Mouse (Mus musculus): Measurements from ENCODE around the gene Nrde2. TPM values are rescaled to one million over a fixed set of nuclear protein-coding genes. Genes with fewer than 3 reads are reported as not detected.
"Not testable (repeated sequence)": the region's sequence is repeated elsewhere in the genome, so short reads cannot be mapped to it uniquely, and the experiment has no call there.

Nrde2 gene
- polyA plus RNA-seq, 1 experiment from 2014 or later: 4.4 TPM

DNA sequence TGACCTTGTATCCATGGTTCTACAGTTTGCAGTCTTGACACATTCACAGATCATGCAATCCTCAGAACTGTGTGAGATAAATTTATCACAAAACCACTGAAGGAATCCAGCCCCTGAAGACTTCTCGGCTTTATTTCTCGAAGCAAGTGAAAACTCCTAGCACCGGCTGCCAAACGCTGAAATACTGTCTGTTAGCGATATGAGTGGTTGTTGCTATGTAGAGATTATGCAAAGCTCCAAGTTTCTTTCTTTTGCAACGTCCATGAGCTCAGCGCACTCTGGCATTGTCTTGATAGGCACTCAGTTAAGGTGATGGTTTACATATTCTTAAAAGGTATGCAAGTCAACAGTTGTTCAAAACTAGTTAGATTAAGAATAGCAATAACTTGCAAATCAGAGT lies 26.4 kb upstream of the Nrde2 start:
- Histone ChIP-seq H3K4me3 (ENCODE audit: low read depth, low read length) (no peak overlapping the region), H3K36me3 (ENCODE audit: control insufficient read depth, insufficient read depth) (no peaks in the 10 kb centered on the region), H3K4me1 (ENCODE audit: control insufficient read depth, low read depth, low read length) (peaks cover 21% of the 10 kb centered on the region), H3K27ac (ENCODE audit: low read length) (0 out of 2 replicates have a peak overlapping the region, but pooled peaks have one; percentile 23), H3K27me3 (ENCODE audit: control insufficient read depth, insufficient read depth, low read depth, low read length) (no peaks in the 10 kb centered on the region), H3K9ac (ENCODE audit: low read depth, low read length) (no peak overlapping the region), H3K9me3 (replicated peaks; ENCODE audit: control insufficient read depth, low read length) (no peaks in the 10 kb centered on the region), H3K4me2 (ENCODE audit: low read depth, low read length) (peak overlapping the region; percentile 30; the same call in 1 of the 2 replicates)
- 23% methylated on average over 7 of the region's 7 CpGs for WGBS (ENCODE audit: insufficient replicate concordance)
- no peak for ATAC-seq (ENCODE audit: low read depth)

DNA sequence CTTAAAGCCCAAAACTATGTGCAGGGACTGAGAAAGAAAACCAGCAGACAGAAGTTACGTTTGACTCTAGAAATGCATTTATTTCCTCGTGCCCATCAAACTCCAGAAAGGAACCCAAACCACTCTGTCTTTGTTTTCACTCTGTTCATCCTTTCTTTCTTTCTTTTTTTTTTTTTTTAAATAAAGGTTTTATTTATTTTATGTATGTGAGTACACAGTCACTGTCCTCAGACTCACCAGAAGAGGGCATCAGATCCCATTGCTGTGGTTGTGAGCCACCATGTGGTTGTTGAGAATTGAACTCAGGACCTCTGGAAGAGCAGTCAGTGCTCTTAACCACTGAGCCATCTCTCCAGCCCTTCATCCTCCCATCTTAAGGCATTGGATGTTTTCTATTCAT lies 25.5 kb upstream of the Nrde2 start:
- ATAC-seq (ENCODE audit: low read depth): not testable (repeated sequence)

DNA sequence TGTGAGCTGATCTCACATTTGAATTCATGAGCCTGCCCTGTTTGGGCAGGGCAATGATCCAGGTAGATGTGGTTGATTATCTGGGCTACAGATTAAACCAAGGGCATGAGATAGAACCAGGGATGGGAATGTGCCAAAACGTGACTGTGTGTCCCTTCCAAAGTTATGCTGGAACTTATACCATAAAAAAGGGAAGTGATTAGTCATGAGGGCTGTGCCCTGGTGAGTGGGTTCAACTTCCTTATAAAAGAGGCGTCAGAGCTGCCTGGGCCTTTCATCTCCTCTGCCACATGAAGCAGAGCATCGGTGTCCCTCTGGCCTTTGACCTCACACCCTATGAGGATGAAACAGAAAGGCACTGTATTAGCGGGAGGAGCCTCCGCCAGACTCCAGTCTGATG lies 24.5 kb upstream of the Nrde2 start:
- WGBS (ENCODE audit: insufficient replicate concordance): 29% methylated on average over 5 of the region's 5 CpGs

More for the DNA sequence above, 25.5 kb upstream of the Nrde2 start:
- not testable (repeated sequence) for H3K4me2 ChIP-seq (ENCODE audit: low read depth, low read length); H3K27ac ChIP-seq (ENCODE audit: low read length); H3K9ac ChIP-seq (ENCODE audit: low read depth, low read length); H3K9me3 ChIP-seq (replicated peaks; ENCODE audit: control insufficient read depth, low read length); H3K27me3 ChIP-seq (ENCODE audit: control insufficient read depth, insufficient read depth, low read depth, low read length); H3K4me3 ChIP-seq (ENCODE audit: low read depth, low read length); H3K36me3 ChIP-seq (ENCODE audit: control insufficient read depth, insufficient read depth)
- H3K4me1 ChIP-seq (ENCODE audit: control insufficient read depth, low read depth, low read length): peaks cover 21% of the 10 kb centered on the region
- 78% methylated on average over 2 of the region's 2 CpGs for WGBS (ENCODE audit: insufficient replicate concordance)

DNA sequence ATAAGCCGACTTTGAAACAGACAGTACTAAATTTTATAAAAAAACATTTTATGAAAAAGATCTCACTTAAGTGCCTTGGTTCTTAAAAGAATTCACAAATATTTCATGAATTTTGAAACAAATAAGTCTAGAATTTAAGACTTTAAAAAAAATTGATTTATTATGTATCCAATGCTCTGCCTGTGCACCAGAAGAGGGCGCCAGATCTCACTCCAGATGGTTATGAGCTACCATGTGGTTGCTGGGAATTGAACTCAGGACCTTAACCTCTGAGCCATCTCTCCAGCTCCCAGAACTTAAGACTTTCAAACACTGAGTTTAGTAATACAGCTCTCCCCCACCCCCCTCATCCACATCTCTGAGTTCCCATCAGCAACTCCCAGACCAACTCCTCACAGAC lies 23.2 kb upstream of the Nrde2 start:
- H3K27me3 ChIP-seq (ENCODE audit: control insufficient read depth, insufficient read depth, low read depth, low read length): no peaks in the 10 kb centered on the region
- H3K9ac ChIP-seq (ENCODE audit: low read depth, low read length): no peak overlapping the region
- H3K4me2 ChIP-seq (ENCODE audit: low read depth, low read length): no peak overlapping the region
- 70% methylated on average over 2 of the region's 2 CpGs for WGBS (ENCODE audit: insufficient replicate concordance)
- peaks cover 14% of the 10 kb centered on the region for H3K4me1 ChIP-seq (ENCODE audit: control insufficient read depth, low read depth, low read length)
- H3K9me3 ChIP-seq (replicated peaks; ENCODE audit: control insufficient read depth, low read length): no peaks in the 10 kb centered on the region
- no peak overlapping the region for H3K4me3 ChIP-seq (ENCODE audit: low read depth, low read length)
- no peaks in the 10 kb centered on the region for H3K36me3 ChIP-seq (ENCODE audit: control insufficient read depth, insufficient read depth)
- no peak for ATAC-seq (ENCODE audit: low read depth)
- no peak overlapping the region for H3K27ac ChIP-seq (ENCODE audit: low read length)

More for the DNA sequence above, 24.5 kb upstream of the Nrde2 start:
- Histone ChIP-seq H3K9me3 (replicated peaks; ENCODE audit: control insufficient read depth, low read length) (no peaks in the 10 kb centered on the region), H3K4me2 (ENCODE audit: low read depth, low read length) (no peak overlapping the region), H3K27ac (ENCODE audit: low read length) (0 out of 2 replicates have a peak overlapping the region, but pooled peaks have one; percentile 35), H3K4me1 (ENCODE audit: control insufficient read depth, low read depth, low read length) (peaks cover 21% of the 10 kb centered on the region), H3K9ac (ENCODE audit: low read depth, low read length) (no peak overlapping the region), H3K27me3 (ENCODE audit: control insufficient read depth, insufficient read depth, low read depth, low read length) (no peaks in the 10 kb centered on the region), H3K36me3 (ENCODE audit: control insufficient read depth, insufficient read depth) (no peaks in the 10 kb centered on the region), H3K4me3 (ENCODE audit: low read depth, low read length) (no peak overlapping the region)
- ATAC-seq (ENCODE audit: low read depth): no peak

DNA sequence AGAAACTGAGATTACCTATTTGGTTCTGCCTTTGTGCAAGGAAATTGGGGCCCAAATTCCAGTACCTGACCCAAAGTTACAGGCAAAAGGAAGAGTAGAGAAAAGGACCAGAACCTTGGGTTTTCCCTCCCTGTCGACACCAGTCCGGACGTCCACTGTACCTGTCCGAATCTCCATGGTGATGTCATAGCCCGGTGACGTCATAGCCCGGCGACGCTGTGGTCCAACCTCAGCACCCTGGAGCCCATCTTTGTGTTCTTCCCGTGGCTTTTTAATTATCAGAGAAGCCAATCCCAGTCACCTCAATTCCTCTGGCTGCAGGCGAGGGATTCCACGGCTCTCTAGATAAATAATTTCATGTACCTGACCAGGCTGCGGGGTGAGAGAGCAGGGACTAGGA lies 21.3 kb upstream of the Nrde2 start:
- no peaks in the 10 kb centered on the region for H3K27me3 ChIP-seq (ENCODE audit: control insufficient read depth, insufficient read depth, low read depth, low read length)
- H3K4me3 ChIP-seq (ENCODE audit: low read depth, low read length): no peak overlapping the region
- ATAC-seq (ENCODE audit: low read depth): no peak
- no peaks in the 10 kb centered on the region for H3K36me3 ChIP-seq (ENCODE audit: control insufficient read depth, insufficient read depth)
- H3K9ac ChIP-seq (ENCODE audit: low read depth, low read length): no peak overlapping the region
- no peak overlapping the region for H3K27ac ChIP-seq (ENCODE audit: low read length)
- WGBS (ENCODE audit: insufficient replicate concordance): 73% methylated on average over 13 of the region's 13 CpGs
- no peaks in the 10 kb centered on the region for H3K9me3 ChIP-seq (replicated peaks; ENCODE audit: control insufficient read depth, low read length)
- H3K4me2 ChIP-seq (ENCODE audit: low read depth, low read length): no peak overlapping the region
- peaks cover 4% of the 10 kb centered on the region for H3K4me1 ChIP-seq (ENCODE audit: control insufficient read depth, low read depth, low read length)

DNA sequence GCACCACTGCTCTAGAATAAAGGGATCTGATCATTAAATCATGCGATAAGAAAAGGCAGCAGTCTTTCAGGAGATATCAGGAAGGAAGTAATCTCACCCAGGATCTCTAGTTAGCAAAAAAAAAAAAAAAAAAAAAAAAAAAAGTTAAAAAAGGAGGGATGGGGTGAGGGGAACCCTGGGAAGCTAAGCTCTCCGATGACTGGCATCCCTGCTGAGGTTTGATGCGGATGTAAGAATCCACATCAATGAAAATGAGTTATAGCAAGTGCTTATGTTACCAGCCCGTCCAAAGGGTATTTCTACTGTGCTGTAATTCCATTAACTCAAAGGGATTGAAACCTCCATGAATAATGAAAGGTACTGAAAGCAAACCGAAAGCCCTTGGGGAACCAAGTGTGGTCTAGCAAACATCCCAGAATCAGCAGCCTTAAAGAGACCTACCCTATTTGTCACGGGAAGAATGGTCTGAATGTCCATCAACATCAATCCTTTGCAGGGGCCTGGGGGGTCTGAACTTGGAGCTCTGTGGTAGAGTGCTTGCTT lies 19.5 kb upstream of the Nrde2 start:
- no peak overlapping the region for H3K4me2 ChIP-seq (ENCODE audit: low read depth, low read length)
- no peaks in the 10 kb centered on the region for H3K9me3 ChIP-seq (replicated peaks; ENCODE audit: control insufficient read depth, low read length)
- H3K4me1 ChIP-seq (ENCODE audit: control insufficient read depth, low read depth, low read length): no peaks in the 10 kb centered on the region
- H3K9ac ChIP-seq (ENCODE audit: low read depth, low read length): no peak overlapping the region
- H3K4me3 ChIP-seq (ENCODE audit: low read depth, low read length): no peak overlapping the region
- no peaks in the 10 kb centered on the region for H3K36me3 ChIP-seq (ENCODE audit: control insufficient read depth, insufficient read depth)
- 60% methylated on average over 6 of the region's 6 CpGs for WGBS (ENCODE audit: insufficient replicate concordance)
- H3K27ac ChIP-seq (ENCODE audit: low read length): no peak overlapping the region
- no peaks in the 10 kb centered on the region for H3K27me3 ChIP-seq (ENCODE audit: control insufficient read depth, insufficient read depth, low read depth, low read length)
- no peak for ATAC-seq (ENCODE audit: low read depth)

DNA sequence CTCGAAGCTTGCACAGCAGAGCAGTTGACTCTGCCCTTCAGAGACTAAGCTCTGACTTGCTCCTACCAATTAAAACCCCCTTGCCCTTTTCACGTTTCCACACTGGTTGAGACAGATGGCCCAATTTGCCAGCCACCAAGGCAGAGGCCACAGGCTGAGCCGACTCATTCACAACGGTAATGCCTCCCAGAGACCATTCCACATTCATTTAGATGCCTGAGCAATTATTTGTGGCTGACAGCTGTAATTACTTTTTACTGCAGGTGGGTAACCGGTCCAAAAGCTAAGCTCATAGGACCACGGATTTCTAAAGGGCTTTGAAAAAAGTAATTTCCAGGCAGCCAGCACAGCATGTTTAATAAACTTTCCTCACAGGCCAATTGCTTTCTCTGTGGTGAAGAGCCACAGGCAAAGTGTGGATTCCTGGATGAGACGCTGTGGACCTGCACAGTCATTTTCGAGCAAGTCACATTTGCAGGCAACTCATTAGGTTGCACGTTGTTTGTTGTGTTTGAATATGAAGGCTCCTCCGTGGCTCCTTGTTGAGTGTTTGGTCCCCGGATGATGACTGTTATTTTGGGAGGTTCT lies 17.1 kb upstream of the Nrde2 start:
- Histone ChIP-seq H3K27ac (ENCODE audit: low read length) (no peak overlapping the region), H3K27me3 (ENCODE audit: control insufficient read depth, insufficient read depth, low read depth, low read length) (no peaks in the 10 kb centered on the region), H3K36me3 (ENCODE audit: control insufficient read depth, insufficient read depth) (no peaks in the 10 kb centered on the region), H3K4me2 (ENCODE audit: low read depth, low read length) (no peak overlapping the region), H3K9ac (ENCODE audit: low read depth, low read length) (no peak overlapping the region), H3K9me3 (replicated peaks; ENCODE audit: control insufficient read depth, low read length) (no peaks in the 10 kb centered on the region), H3K4me3 (ENCODE audit: low read depth, low read length) (no peak overlapping the region), H3K4me1 (ENCODE audit: control insufficient read depth, low read depth, low read length) (no peaks in the 10 kb centered on the region)
- ATAC-seq (ENCODE audit: low read depth): no peak
- 62% methylated on average over 11 of the region's 11 CpGs for WGBS (ENCODE audit: insufficient replicate concordance)

DNA sequence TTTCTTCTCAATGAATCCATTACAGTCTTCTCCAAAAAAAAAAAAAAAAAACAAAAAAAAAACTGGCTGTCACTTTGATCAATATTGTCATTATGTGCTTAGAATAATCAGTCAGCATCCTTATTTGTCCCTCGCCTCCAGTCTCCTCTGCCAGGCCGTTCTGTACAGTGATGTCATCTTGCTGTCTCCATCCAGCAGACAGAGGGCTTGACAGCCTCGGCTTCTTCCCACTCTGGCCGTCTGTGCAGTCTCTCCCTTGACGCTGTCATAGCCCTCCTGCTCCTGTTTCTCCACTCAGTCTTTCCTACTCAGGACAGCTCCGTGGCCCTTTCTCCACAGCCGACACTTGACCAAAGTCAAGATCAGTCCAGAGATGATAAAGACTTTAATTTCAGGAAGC lies 13.0 kb upstream of the Nrde2 start:
- H3K4me1 ChIP-seq (ENCODE audit: control insufficient read depth, low read depth, low read length): peaks cover 2% of the 10 kb centered on the region
- H3K4me2 ChIP-seq (ENCODE audit: low read depth, low read length): no peak overlapping the region
- no peak overlapping the region for H3K9ac ChIP-seq (ENCODE audit: low read depth, low read length)
- 60% methylated on average over 7 of the region's 7 CpGs for WGBS (ENCODE audit: insufficient replicate concordance)
- H3K9me3 ChIP-seq (replicated peaks; ENCODE audit: control insufficient read depth, low read length): no peaks in the 10 kb centered on the region
- no peak overlapping the region for H3K4me3 ChIP-seq (ENCODE audit: low read depth, low read length)
- H3K36me3 ChIP-seq (ENCODE audit: control insufficient read depth, insufficient read depth): no peaks in the 10 kb centered on the region
- H3K27ac ChIP-seq (ENCODE audit: low read length): no peak overlapping the region
- no peak for ATAC-seq (ENCODE audit: low read depth)
- H3K27me3 ChIP-seq (ENCODE audit: control insufficient read depth, insufficient read depth, low read depth, low read length): no peaks in the 10 kb centered on the region

Measured in liver, embryonic 16.5 days (tissue).